Mouse (Mus musculus): ENCODE data around the gene Cox6b1. TPM values are rescaled to one million over a fixed set of nuclear protein-coding genes. Genes with fewer than 3 reads are reported as not detected.

Gene Cox6b1
- polyA plus RNA-seq, 1 experiment = 1,108 TPM

GRCm38 (mm10) chr7:30633762-30634412 lies 7.9 kb upstream of the Cox6b1 start:
- Histone ChIP-seq H3ac (ENCODE audit: control insufficient read depth, insufficient read length) (no peak overlapping the region), H3K27me3 (ENCODE audit: control insufficient read depth, insufficient read depth, insufficient read length) (peaks cover 69% of the 10 kb centered on the region), H3K36me3 (ENCODE audit: control insufficient read depth, insufficient read depth) (no peaks in the 10 kb centered on the region), H3K79me2 (ENCODE audit: control insufficient read depth, insufficient read depth) (no peaks in the 10 kb centered on the region), H3K4me3 (no peak overlapping the region), H3K4me2 (ENCODE audit: low read depth) (no peak overlapping the region)
- TF ChIP-seq USF1 (IDR thresholded peaks at IDR 0.05; ENCODE audit: low read depth) (no peak), MYOG (IDR thresholded peaks at IDR 0.05; ENCODE audit: control insufficient read depth in 1 of 3, insufficient read depth in 1 of 3, insufficient read length in 2 of 3, low read depth in 2 of 3) (no peak), REST (IDR thresholded peaks at IDR 0.05; ENCODE audit: insufficient read depth, insufficient read length) (no peak), POLR2AphosphoS2 (IDR thresholded peaks at IDR 0.05; ENCODE audit: insufficient read length, low read depth) (no peak), POLR2A (IDR thresholded peaks at IDR 0.05; ENCODE audit: insufficient read length, low read depth) (no peak)

- TF ChIP-seq USF1 (IDR thresholded peaks at IDR 0.05; ENCODE audit: low read depth) = no peak
- no peak for TF ChIP-seq MYOG (IDR thresholded peaks at IDR 0.05; ENCODE audit: control insufficient read depth in 1 of 3, insufficient read depth in 1 of 3, insufficient read length in 2 of 3, low read depth in 2 of 3)
- no peak for TF ChIP-seq CEBPB (IDR thresholded peaks at IDR 0.05; ENCODE audit: insufficient read depth, poor library complexity, severe bottlenecking)
- no peak for TF ChIP-seq REST (IDR thresholded peaks at IDR 0.05; ENCODE audit: insufficient read depth, insufficient read length)
- TF ChIP-seq E2F4 (IDR thresholded peaks at IDR 0.05; ENCODE audit: insufficient read depth) = no peak
- no peak for TF ChIP-seq TCF3 (IDR thresholded peaks at IDR 0.05; ENCODE audit: insufficient read length, low read depth)
- TF ChIP-seq MYOD1 (IDR thresholded peaks at IDR 0.05; ENCODE audit: control insufficient read depth in 1 of 3, insufficient read length in 2 of 3, low read depth in 2 of 3) = no peak
- TF ChIP-seq POLR2A (IDR thresholded peaks at IDR 0.05; ENCODE audit: insufficient read length, low read depth) = no peak
- no peak for TF ChIP-seq MAX (IDR thresholded peaks at IDR 0.05; ENCODE audit: low read depth)
- TF ChIP-seq POLR2AphosphoS2 (IDR thresholded peaks at IDR 0.05; ENCODE audit: insufficient read length, low read depth) = no peak
- no peak for TF ChIP-seq TCF12 (IDR thresholded peaks at IDR 0.05; ENCODE audit: insufficient read depth, poor library complexity, severe bottlenecking)
- TF ChIP-seq SRF (IDR thresholded peaks at IDR 0.05; ENCODE audit: control insufficient read depth, insufficient read length, low read depth) = no peak
- H3K27me3 ChIP-seq (ENCODE audit: control insufficient read depth, insufficient read depth, insufficient read length) = peaks cover 49% of the 10 kb centered on the region
- no peak overlapping the region for H3K4me2 ChIP-seq (ENCODE audit: low read depth)
- no peaks in the 10 kb centered on the region for H3K36me3 ChIP-seq (ENCODE audit: control insufficient read depth, insufficient read depth)
- H3K4me3 ChIP-seq = no peak overlapping the region
- H3K79me2 ChIP-seq (ENCODE audit: control insufficient read depth, insufficient read depth) = peaks cover 19% of the 10 kb centered on the region
- H3ac ChIP-seq (ENCODE audit: control insufficient read depth, insufficient read length) = no peak overlapping the region
Observed at GRCm38 (mm10) chr7:30629013-30629412, 3.1 kb upstream of the Cox6b1 start.

GRCm38 (mm10) chr7:30626647-30627046 lies 696 bp upstream of the Cox6b1 start:
- Histone ChIP-seq H3K79me2 (ENCODE audit: control insufficient read depth, insufficient read depth) (peaks cover 34% of the 10 kb centered on the region), H3K27me3 (ENCODE audit: control insufficient read depth, insufficient read depth, insufficient read length) (peaks cover 31% of the 10 kb centered on the region), H3ac (ENCODE audit: control insufficient read depth, insufficient read length) (no peak overlapping the region), H3K4me2 (ENCODE audit: low read depth) (peak overlapping the region; percentile 61), H3K36me3 (ENCODE audit: control insufficient read depth, insufficient read depth) (peaks cover 12% of the 10 kb centered on the region), H3K4me3 (peak overlapping the region; percentile 79)
- TF ChIP-seq USF1 (IDR thresholded peaks at IDR 0.05; ENCODE audit: low read depth) = no peak
- no peak for TF ChIP-seq POLR2A (IDR thresholded peaks at IDR 0.05; ENCODE audit: insufficient read length, low read depth)
- no peak for TF ChIP-seq REST (IDR thresholded peaks at IDR 0.05; ENCODE audit: insufficient read depth, insufficient read length)
- no peak for TF ChIP-seq SRF (IDR thresholded peaks at IDR 0.05; ENCODE audit: control insufficient read depth, insufficient read length, low read depth)
- no peak for TF ChIP-seq E2F4 (IDR thresholded peaks at IDR 0.05; ENCODE audit: insufficient read depth)
- TF ChIP-seq POLR2AphosphoS2 (IDR thresholded peaks at IDR 0.05; ENCODE audit: insufficient read length, low read depth) = no peak
- TF ChIP-seq MYOG (IDR thresholded peaks at IDR 0.05; ENCODE audit: control insufficient read depth in 1 of 3, insufficient read depth in 1 of 3, insufficient read length in 2 of 3, low read depth in 2 of 3) = no peak
- no peak for TF ChIP-seq MAX (IDR thresholded peaks at IDR 0.05; ENCODE audit: low read depth)
- no peak for TF ChIP-seq MYOD1 (IDR thresholded peaks at IDR 0.05; ENCODE audit: control insufficient read depth in 1 of 3, insufficient read length in 2 of 3, low read depth in 2 of 3)
- TF ChIP-seq CEBPB (IDR thresholded peaks at IDR 0.05; ENCODE audit: insufficient read depth, poor library complexity, severe bottlenecking) = no peak
- TF ChIP-seq TCF3 (IDR thresholded peaks at IDR 0.05; ENCODE audit: insufficient read length, low read depth) = no peak
- no peak for TF ChIP-seq TCF12 (IDR thresholded peaks at IDR 0.05; ENCODE audit: insufficient read depth, poor library complexity, severe bottlenecking)

- H3K4me3 ChIP-seq = no peak overlapping the region
- peaks cover 28% of the 10 kb centered on the region for H3K79me2 ChIP-seq (ENCODE audit: control insufficient read depth, insufficient read depth)
- H3ac ChIP-seq (ENCODE audit: control insufficient read depth, insufficient read length) = no peak overlapping the region
- H3K36me3 ChIP-seq (ENCODE audit: control insufficient read depth, insufficient read depth) = peaks cover 38% of the 10 kb centered on the region
- H3K27me3 ChIP-seq (ENCODE audit: control insufficient read depth, insufficient read depth, insufficient read length) = no peaks in the 10 kb centered on the region
- no peak for TF ChIP-seq POLR2AphosphoS2 (IDR thresholded peaks at IDR 0.05; ENCODE audit: insufficient read length, low read depth)
- TF ChIP-seq MAX (IDR thresholded peaks at IDR 0.05; ENCODE audit: low read depth) = no peak
- no peak for TF ChIP-seq E2F4 (IDR thresholded peaks at IDR 0.05; ENCODE audit: insufficient read depth)
- no peak for TF ChIP-seq REST (IDR thresholded peaks at IDR 0.05; ENCODE audit: insufficient read depth, insufficient read length)
- TF ChIP-seq TCF3 (IDR thresholded peaks at IDR 0.05; ENCODE audit: insufficient read length, low read depth) = no peak
- TF ChIP-seq POLR2A (IDR thresholded peaks at IDR 0.05; ENCODE audit: insufficient read length, low read depth) = no peak
- TF ChIP-seq CEBPB (IDR thresholded peaks at IDR 0.05; ENCODE audit: insufficient read depth, poor library complexity, severe bottlenecking) = no peak
- TF ChIP-seq SRF (IDR thresholded peaks at IDR 0.05; ENCODE audit: control insufficient read depth, insufficient read length, low read depth) = no peak
- no peak for TF ChIP-seq USF1 (IDR thresholded peaks at IDR 0.05; ENCODE audit: low read depth)
- no peak for TF ChIP-seq MYOG (IDR thresholded peaks at IDR 0.05; ENCODE audit: control insufficient read depth in 1 of 3, insufficient read depth in 1 of 3, insufficient read length in 2 of 3, low read depth in 2 of 3)
- TF ChIP-seq MYOD1 (IDR thresholded peaks at IDR 0.05; ENCODE audit: control insufficient read depth in 1 of 3, insufficient read length in 2 of 3, low read depth in 2 of 3) = no peak
- TF ChIP-seq TCF12 (IDR thresholded peaks at IDR 0.05; ENCODE audit: insufficient read depth, poor library complexity, severe bottlenecking) = no peak
- no peak overlapping the region for H3K4me2 ChIP-seq (ENCODE audit: low read depth)
Observed at GRCm38 (mm10) chr7:30619202-30619601, 6.7 kb downstream of the Cox6b1 start.
